Mouse (Mus musculus): ENCODE measurements around the gene Ccdc167. TPM values are rescaled to one million over a fixed set of nuclear protein-coding genes. Genes with fewer than 3 reads are reported as not detected.
A peak's percentile ranks its signal among the peaks of the same experiment; 100 is the strongest.

Ccdc167 gene
- polyA plus RNA-seq, 1 experiment = 14.7 TPM

- H3K4me1 ChIP-seq (ENCODE audit: control insufficient read depth, insufficient read depth, low read length) = peaks cover 8% of the 10 kb centered on the region
- no peak overlapping the region for H3K27ac ChIP-seq (ENCODE audit: insufficient read depth, low read length)
- H3K4me3 ChIP-seq (ENCODE audit: insufficient read depth, low read length) = no peak overlapping the region
- no peak for TF ChIP-seq CTCF (IDR thresholded peaks at IDR 0.05; ENCODE audit: extremely low read depth, insufficient read depth, low read length)
- TF ChIP-seq POLR2A (IDR thresholded peaks at IDR 0.05; ENCODE audit: extremely low read depth, insufficient read depth, low read length) = no peak
Measured at GRCm38 (mm10) chr17:29708783-29709182, 8.1 kb downstream of the Ccdc167 start.

DNA sequence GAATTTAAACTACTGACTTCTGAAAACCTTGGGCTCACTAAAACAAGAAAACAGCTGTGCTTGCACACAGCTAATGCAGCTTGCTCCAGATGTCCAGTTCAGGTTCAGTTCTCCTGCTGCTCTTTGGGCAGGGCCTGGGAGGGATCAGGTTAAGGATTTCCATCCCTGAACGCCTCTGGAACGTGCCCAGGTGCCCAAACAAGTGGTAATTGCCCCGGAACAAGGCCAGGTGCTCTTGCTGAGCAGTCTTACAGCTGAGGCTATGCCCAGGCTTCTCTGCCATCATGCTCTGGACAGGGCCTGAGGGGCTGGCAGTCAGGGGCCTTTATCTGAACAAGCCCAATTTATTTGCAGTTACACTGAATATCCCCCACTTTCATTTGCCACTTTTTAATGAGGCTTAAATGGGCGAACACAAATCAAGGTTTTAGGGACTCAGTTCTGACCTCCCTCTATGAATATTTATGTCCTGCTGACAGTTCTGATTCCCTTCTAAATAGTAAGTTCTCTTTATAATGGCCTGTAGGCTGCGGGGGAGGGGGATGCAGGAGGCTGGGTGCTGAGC, 9.8 kb downstream of the Ccdc167 start:
- Histone ChIP-seq H3K4me1 (ENCODE audit: control insufficient read depth, insufficient read depth, low read length) (peaks cover 8% of the 10 kb centered on the region), H3K4me3 (ENCODE audit: insufficient read depth, low read length) (no peak overlapping the region), H3K27ac (ENCODE audit: insufficient read depth, low read length) (no peak overlapping the region)
- TF ChIP-seq POLR2A (IDR thresholded peaks at IDR 0.05; ENCODE audit: extremely low read depth, insufficient read depth, low read length) = no peak
- no peak for TF ChIP-seq CTCF (IDR thresholded peaks at IDR 0.05; ENCODE audit: extremely low read depth, insufficient read depth, low read length)

- Histone ChIP-seq H3K27ac (ENCODE audit: insufficient read depth, low read length) (no peak overlapping the region), H3K4me1 (ENCODE audit: control insufficient read depth, insufficient read depth, low read length) (peaks cover 5% of the 10 kb centered on the region), H3K4me3 (ENCODE audit: insufficient read depth, low read length) (no peak overlapping the region)
- TF ChIP-seq CTCF (IDR thresholded peaks at IDR 0.05; ENCODE audit: extremely low read depth, insufficient read depth, low read length) = no peak
Measured at GRCm38 (mm10) chr17:29705881-29706280, 11.0 kb downstream of the Ccdc167 start.

- TF ChIP-seq POLR2A (IDR thresholded peaks at IDR 0.05; ENCODE audit: extremely low read depth, insufficient read depth, low read length) (no peak), CTCF (IDR thresholded peaks at IDR 0.05; ENCODE audit: extremely low read depth, insufficient read depth, low read length) (peak; percentile 76)
- no peak overlapping the region for H3K27ac ChIP-seq (ENCODE audit: insufficient read depth, low read length)
Measured at GRCm38 (mm10) chr17:29704781-29705180, 12.1 kb downstream of the Ccdc167 start.

GRCm38 (mm10) chr17:29702938-29703710, 13.7 kb downstream of the Ccdc167 start:
- Histone ChIP-seq H3K27ac (ENCODE audit: insufficient read depth, low read length) (no peak overlapping the region), H3K4me1 (ENCODE audit: control insufficient read depth, insufficient read depth, low read length) (no peaks in the 10 kb centered on the region), H3K4me3 (ENCODE audit: insufficient read depth, low read length) (no peak overlapping the region)
- TF ChIP-seq POLR2A (IDR thresholded peaks at IDR 0.05; ENCODE audit: extremely low read depth, insufficient read depth, low read length) (no peak), CTCF (IDR thresholded peaks at IDR 0.05; ENCODE audit: extremely low read depth, insufficient read depth, low read length) (no peak)

More at GRCm38 (mm10) chr17:29704781-29705180, 12.1 kb downstream of the Ccdc167 start:
- Histone ChIP-seq H3K4me1 (ENCODE audit: control insufficient read depth, insufficient read depth, low read length) (no peaks in the 10 kb centered on the region), H3K4me3 (ENCODE audit: insufficient read depth, low read length) (no peak overlapping the region)

DNA sequence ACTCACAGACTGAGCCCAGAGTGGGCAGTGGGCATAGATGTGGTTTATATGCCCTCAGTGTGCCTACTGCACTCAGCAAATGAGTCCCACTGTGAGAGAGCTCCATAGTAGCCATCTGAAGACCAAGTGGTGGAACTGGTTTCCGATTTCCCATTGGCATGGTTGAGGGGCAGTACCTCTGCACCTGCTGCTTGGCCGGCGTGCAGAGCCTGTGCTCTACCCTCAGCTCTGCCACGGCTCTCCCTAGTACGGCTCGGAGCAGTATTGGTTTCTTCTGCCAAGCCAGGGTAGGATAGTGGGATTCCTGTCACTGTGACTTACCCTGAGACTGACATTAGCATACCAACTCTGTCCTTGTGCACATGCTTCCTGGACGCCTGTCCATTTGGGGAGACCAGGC, 16.3 kb downstream of the Ccdc167 start:
- Histone ChIP-seq H3K4me3 (ENCODE audit: insufficient read depth, low read length) (no peak overlapping the region), H3K4me1 (ENCODE audit: control insufficient read depth, insufficient read depth, low read length) (no peaks in the 10 kb centered on the region), H3K27ac (ENCODE audit: insufficient read depth, low read length) (no peak overlapping the region)
- TF ChIP-seq CTCF (IDR thresholded peaks at IDR 0.05; ENCODE audit: extremely low read depth, insufficient read depth, low read length) (no peak), POLR2A (IDR thresholded peaks at IDR 0.05; ENCODE audit: extremely low read depth, insufficient read depth, low read length) (no peak)

GRCm38 (mm10) chr17:29698421-29698820, 18.4 kb downstream of the Ccdc167 start:
- Histone ChIP-seq H3K27ac (ENCODE audit: insufficient read depth, low read length) (no peak overlapping the region), H3K4me1 (ENCODE audit: control insufficient read depth, insufficient read depth, low read length) (no peaks in the 10 kb centered on the region), H3K4me3 (ENCODE audit: insufficient read depth, low read length) (no peak overlapping the region)
- TF ChIP-seq CTCF (IDR thresholded peaks at IDR 0.05; ENCODE audit: extremely low read depth, insufficient read depth, low read length) (no peak), POLR2A (IDR thresholded peaks at IDR 0.05; ENCODE audit: extremely low read depth, insufficient read depth, low read length) (no peak)

- Histone ChIP-seq H3K27ac (ENCODE audit: insufficient read depth, low read length) (no peak overlapping the region), H3K4me1 (ENCODE audit: control insufficient read depth, insufficient read depth, low read length) (no peaks in the 10 kb centered on the region), H3K4me3 (ENCODE audit: insufficient read depth, low read length) (no peak overlapping the region)
- TF ChIP-seq POLR2A (IDR thresholded peaks at IDR 0.05; ENCODE audit: extremely low read depth, insufficient read depth, low read length) = no peak
Measured at GRCm38 (mm10) chr17:29696940-29697339, 19.9 kb downstream of the Ccdc167 start.

GRCm38 (mm10) chr17:29694516-29694915, 22.3 kb downstream of the Ccdc167 start:
- Histone ChIP-seq H3K4me3 (ENCODE audit: insufficient read depth, low read length) (no peak overlapping the region), H3K4me1 (ENCODE audit: control insufficient read depth, insufficient read depth, low read length) (no peaks in the 10 kb centered on the region), H3K27ac (ENCODE audit: insufficient read depth, low read length) (no peak overlapping the region)
- TF ChIP-seq POLR2A (IDR thresholded peaks at IDR 0.05; ENCODE audit: extremely low read depth, insufficient read depth, low read length) (no peak), CTCF (IDR thresholded peaks at IDR 0.05; ENCODE audit: extremely low read depth, insufficient read depth, low read length) (no peak)

DNA sequence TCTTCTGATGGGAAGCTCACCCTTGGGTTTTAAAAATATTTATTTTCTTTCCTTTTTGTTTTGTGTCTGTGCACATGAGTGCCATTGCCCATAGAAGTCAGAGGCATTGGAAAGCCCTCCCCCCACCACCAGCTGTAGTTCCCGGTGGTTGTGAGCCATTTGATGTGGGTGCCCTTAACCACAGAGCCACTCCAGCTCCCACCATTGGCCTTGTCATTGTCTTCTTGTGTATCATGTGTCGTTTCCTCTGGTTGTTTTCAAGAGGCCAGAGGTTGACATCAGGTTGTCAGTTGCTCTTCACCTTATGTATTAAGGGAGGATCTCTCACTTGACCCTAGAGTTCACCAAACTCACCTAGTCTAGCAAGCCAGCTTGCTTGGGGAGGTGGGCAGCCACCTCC, 23.3 kb downstream of the Ccdc167 start:
- Histone ChIP-seq H3K4me1 (ENCODE audit: control insufficient read depth, insufficient read depth, low read length) (no peaks in the 10 kb centered on the region), H3K4me3 (ENCODE audit: insufficient read depth, low read length) (no peak overlapping the region), H3K27ac (ENCODE audit: insufficient read depth, low read length) (no peak overlapping the region)
- TF ChIP-seq CTCF (IDR thresholded peaks at IDR 0.05; ENCODE audit: extremely low read depth, insufficient read depth, low read length) = no peak
- no peak for TF ChIP-seq POLR2A (IDR thresholded peaks at IDR 0.05; ENCODE audit: extremely low read depth, insufficient read depth, low read length)

Data from cortical plate, adult 2 months (tissue).